Mouse (Mus musculus) frontal cortex, postnatal 36 days (tissue): ENCODE data around the gene Tead3.
"Not testable (repeated sequence)": the region's sequence is repeated elsewhere in the genome, so short reads cannot be mapped to it uniquely, and the experiment has no call there.

ENCODE experiments used
- DNase-seq, 2 experiments: peaks; one replicate each; pipeline ENCODE4 v3.0.0; 2022; ENCODE audit warnings: low spot score in 2 of 2

Gene Tead3

GRCm38 (mm10) chr17:28360531-28361277 is 10.1 kb upstream of the Tead3 start:
- DNase-seq: no peak

GRCm38 (mm10) chr17:28358576-28359261 is 8.1 kb upstream of the Tead3 start:
- not testable (repeated sequence) for DNase-seq

GRCm38 (mm10) chr17:28355871-28356270 is 5.3 kb upstream of the Tead3 start:
- DNase-seq: no peak

GRCm38 (mm10) chr17:28352018-28352417 is 1.4 kb upstream of the Tead3 start:
- no peak for DNase-seq

GRCm38 (mm10) chr17:28351353-28351890 is 805 bp upstream of the Tead3 start:
- DNase-seq: no peak

- DNase-seq: no peak
Observed at GRCm38 (mm10) chr17:28349901-28350465, 634 bp downstream of the Tead3 start.

- no peak for DNase-seq
Observed at GRCm38 (mm10) chr17:28349264-28349880, 1.2 kb downstream of the Tead3 start.

GRCm38 (mm10) chr17:28348211-28348610 is 2.4 kb downstream of the Tead3 start:
- DNase-seq: no peak

GRCm38 (mm10) chr17:28347327-28347726 is 3.3 kb downstream of the Tead3 start:
- no peak for DNase-seq

GRCm38 (mm10) chr17:28345882-28346281 is 4.7 kb downstream of the Tead3 start:
- DNase-seq: no peak

GRCm38 (mm10) chr17:28345271-28345721 is 5.3 kb downstream of the Tead3 start:
- no peak for DNase-seq

GRCm38 (mm10) chr17:28344670-28345069 is 5.9 kb downstream of the Tead3 start:
- no peak for DNase-seq

- no peak for DNase-seq
Observed at GRCm38 (mm10) chr17:28344050-28344607, 6.5 kb downstream of the Tead3 start.

- DNase-seq: peak; percentile 34 to 56
Observed at GRCm38 (mm10) chr17:28341091-28341490, 9.5 kb downstream of the Tead3 start.

- no peak for DNase-seq
Observed at GRCm38 (mm10) chr17:28340578-28340977, 10.0 kb downstream of the Tead3 start.

- DNase-seq: no peak
Observed at GRCm38 (mm10) chr17:28337547-28337946, 13.1 kb downstream of the Tead3 start.

GRCm38 (mm10) chr17:28335267-28335666 is 15.3 kb downstream of the Tead3 start:
- no peak for DNase-seq

GRCm38 (mm10) chr17:28332915-28333546 is 17.6 kb downstream of the Tead3 start:
- DNase-seq: no peak

- no peak for DNase-seq
Observed at GRCm38 (mm10) chr17:28332113-28332914, 18.3 kb downstream of the Tead3 start.
